Mouse (Mus musculus) heart, embryonic 10.5 days (tissue): ENCODE measurements around the gene Man2b2. TPM values are rescaled to one million over a fixed set of nuclear protein-coding genes. Genes with fewer than 3 reads are reported as not detected.

Source experiments
- DNase-seq: peaks from one replicate; pipeline ENCODE4 v3.0.0-alpha.2; 2017; ENCODE audit warnings: low spot score
- H3K27ac ChIP-seq: fragments of 300-500 bp; sonication (generic); 2 replicates; pipeline ENCODE4 v1.5.1; 2016; ENCODE audit warnings: mild to moderate bottlenecking
- H3K27me3 ChIP-seq: fragments of 300-500 bp; sonication (generic); 2 replicates; pipeline ENCODE4 v1.6.1; 2016; ENCODE audit warnings: mild to moderate bottlenecking; ENCODE audit not compliant: poor library complexity, insufficient read depth, severe bottlenecking
- H3K36me3 ChIP-seq: fragments of 300-500 bp; sonication (generic); 2 replicates; pipeline ENCODE4 v1.6.1; 2016; ENCODE audit warnings: mild to moderate bottlenecking, moderate library complexity
- H3K4me1 ChIP-seq: fragments of 300-500 bp; sonication (generic); 2 replicates; pipeline ENCODE4 v1.6.1; 2016; ENCODE audit warnings: mild to moderate bottlenecking
- H3K4me3 ChIP-seq: fragments of 300-500 bp; sonication (generic); 2 replicates; pipeline ENCODE4 v1.5.1; 2016; ENCODE audit warnings: mild to moderate bottlenecking, moderate library complexity
- H3K9me3 ChIP-seq: fragments of 300-500 bp; sonication (generic); 2 replicates; pipeline ENCODE4 v1.6.1; 2016; ENCODE audit warnings: mild to moderate bottlenecking, moderate library complexity
- WGBS: fragments of 180-500 bp; shearing (Covaris S2); methylation state at CpG from one replicate; pipeline ENCODE4 v1.1.7; 2016; 5-methylcytosine and 5-hydroxymethylcytosine counted together
- polyA plus RNA-seq: library from polyadenylated mRNA; unstranded; fragments of >200 nt; fragmentation: Nextera tagmentation; extraction: Ambion mirVana; gene quantifications from 2 replicates; pipeline ENCODE4 v1.2.1, GENCODE M21; 2016

The Man2b2 gene
- polyA plus RNA-seq: 12.6 and 20.6 TPM in 2 replicates

- peaks cover 16% of the 10 kb centered on the region for H3K4me1 ChIP-seq
- H3K9me3 ChIP-seq: no peaks in the 10 kb centered on the region
- peak; percentile 94 for DNase-seq
- H3K27me3 ChIP-seq: peaks cover 4% of the 10 kb centered on the region; the same call in 1 of the 2 replicates
- 1% methylated on average over 46 of the region's 46 CpGs for WGBS
- peak within 1 kb of the TSS; percentile 76 for H3K4me3 ChIP-seq
- H3K36me3 ChIP-seq: peaks cover 28% of the 10 kb centered on the region
- peak within 1 kb of the TSS; percentile 81 for H3K27ac ChIP-seq
These were observed at the start of gene Man2b2 for GRCm38 (mm10) chr5:36829913-36830879. Man2b2 (minus strand) TSS chr5:36830653.

GRCm38 (mm10) chr5:36878801-36879200 is 48.3 kb upstream of the Man2b2 start:
- Histone ChIP-seq H3K36me3 (no peaks in the 10 kb centered on the region), H3K9me3 (no peaks in the 10 kb centered on the region), H3K4me3 (no peak overlapping the region), H3K4me1 (no peaks in the 10 kb centered on the region), H3K27ac (no peak overlapping the region), H3K27me3 (peaks cover 57% of the 10 kb centered on the region)
- 73% methylated on average over 4 of the region's 4 CpGs for WGBS
- no peak for DNase-seq

- 64% methylated on average over 2 of the region's 2 CpGs for WGBS
- no peaks in the 10 kb centered on the region for H3K36me3 ChIP-seq
- no peaks in the 10 kb centered on the region for H3K9me3 ChIP-seq
- DNase-seq: no peak
- peaks cover 69% of the 10 kb centered on the region for H3K27me3 ChIP-seq
- H3K4me3 ChIP-seq: no peak overlapping the region
- H3K4me1 ChIP-seq: no peaks in the 10 kb centered on the region
- no peak overlapping the region for H3K27ac ChIP-seq
These were observed 47.2 kb upstream of the Man2b2 start for GRCm38 (mm10) chr5:36877641-36878040.

- no peak for DNase-seq
- Histone ChIP-seq H3K36me3 (no peaks in the 10 kb centered on the region), H3K9me3 (no peaks in the 10 kb centered on the region), H3K27ac (no peak overlapping the region), H3K4me3 (no peak overlapping the region), H3K4me1 (no peaks in the 10 kb centered on the region), H3K27me3 (peaks cover 76% of the 10 kb centered on the region)
- WGBS: 65% methylated on average over 7 of the region's 7 CpGs
These were observed 46.4 kb upstream of the Man2b2 start for GRCm38 (mm10) chr5:36876777-36877396.

GRCm38 (mm10) chr5:36875956-36876355 is 45.5 kb upstream of the Man2b2 start:
- DNase-seq: no peak
- Histone ChIP-seq H3K4me3 (no peak overlapping the region), H3K27ac (no peak overlapping the region), H3K27me3 (peaks cover 86% of the 10 kb centered on the region), H3K9me3 (0 out of 2 replicates have a peak, but pooled peaks cover 4% of the 10 kb centered on the region), H3K4me1 (no peaks in the 10 kb centered on the region), H3K36me3 (no peaks in the 10 kb centered on the region)
- WGBS: 75% methylated on average over 4 of the region's 4 CpGs

- WGBS: 72% methylated on average over 6 of the region's 6 CpGs
These were observed 40.5 kb upstream of the Man2b2 start for GRCm38 (mm10) chr5:36870916-36871315.

GRCm38 (mm10) chr5:36869578-36870236 is 39.3 kb upstream of the Man2b2 start:
- H3K9me3 ChIP-seq: 0 out of 2 replicates have a peak, but pooled peaks cover 4% of the 10 kb centered on the region
- peak overlapping the region; percentile 62 for H3K4me3 ChIP-seq
- H3K36me3 ChIP-seq: no peaks in the 10 kb centered on the region
- DNase-seq: no peak
- under 1% methylated on average over 56 of the region's 56 CpGs for WGBS
- peaks cover 100% of the 10 kb centered on the region for H3K27me3 ChIP-seq
- H3K27ac ChIP-seq: no peak overlapping the region
- H3K4me1 ChIP-seq: peaks cover 22% of the 10 kb centered on the region

More at GRCm38 (mm10) chr5:36870916-36871315, 40.5 kb upstream of the Man2b2 start:
- Histone ChIP-seq H3K27ac (no peak overlapping the region), H3K4me3 (no peak overlapping the region), H3K36me3 (no peaks in the 10 kb centered on the region), H3K9me3 (0 out of 2 replicates have a peak, but pooled peaks cover 4% of the 10 kb centered on the region), H3K27me3 (peaks cover 98% of the 10 kb centered on the region), H3K4me1 (peaks cover 22% of the 10 kb centered on the region)
- no peak for DNase-seq

- no peak for DNase-seq
- peaks cover 22% of the 10 kb centered on the region for H3K4me1 ChIP-seq
- H3K27me3 ChIP-seq: peaks cover 100% of the 10 kb centered on the region
- H3K27ac ChIP-seq: no peak overlapping the region
- 0 out of 2 replicates have a peak, but pooled peaks cover 4% of the 10 kb centered on the region for H3K9me3 ChIP-seq
- no peaks in the 10 kb centered on the region for H3K36me3 ChIP-seq
- peak overlapping the region; percentile 62 for H3K4me3 ChIP-seq
- WGBS: 1% methylated on average over 7 of the region's 7 CpGs
These were observed 38.7 kb upstream of the Man2b2 start for GRCm38 (mm10) chr5:36869186-36869577.

GRCm38 (mm10) chr5:36868266-36869090 is 38.0 kb upstream of the Man2b2 start, which contains the start of gene Ppp2r2c:
Ppp2r2c (plus strand) TSS chr5:36868513.
- no peak for DNase-seq
- Histone ChIP-seq H3K4me3 (peak within 1 kb of the TSS; percentile 62), H3K36me3 (no peaks in the 10 kb centered on the region), H3K27ac (no peak within 1 kb of the TSS), H3K27me3 (peaks cover 100% of the 10 kb centered on the region), H3K4me1 (peaks cover 22% of the 10 kb centered on the region), H3K9me3 (0 out of 2 replicates have a peak, but pooled peaks cover 4% of the 10 kb centered on the region)
- 6% methylated on average over 107 of the region's 108 CpGs for WGBS

- peaks cover 100% of the 10 kb centered on the region for H3K27me3 ChIP-seq
- H3K4me1 ChIP-seq: peaks cover 22% of the 10 kb centered on the region
- no peak overlapping the region for H3K4me3 ChIP-seq
- WGBS: 5% methylated on average over 6 of the region's 6 CpGs
- H3K27ac ChIP-seq: no peak overlapping the region
- 0 out of 2 replicates have a peak, but pooled peaks cover 4% of the 10 kb centered on the region for H3K9me3 ChIP-seq
- no peak for DNase-seq
- no peaks in the 10 kb centered on the region for H3K36me3 ChIP-seq
These were observed 37.1 kb upstream of the Man2b2 start for GRCm38 (mm10) chr5:36867561-36867960.

- Histone ChIP-seq H3K4me1 (peaks cover 22% of the 10 kb centered on the region), H3K4me3 (no peak overlapping the region), H3K9me3 (0 out of 2 replicates have a peak, but pooled peaks cover 4% of the 10 kb centered on the region), H3K27ac (no peak overlapping the region), H3K27me3 (peaks cover 93% of the 10 kb centered on the region), H3K36me3 (no peaks in the 10 kb centered on the region)
- DNase-seq: no peak
- 69% methylated on average over 7 of the region's 7 CpGs for WGBS
These were observed 36.3 kb upstream of the Man2b2 start for GRCm38 (mm10) chr5:36866701-36867250.
